Mouse (Mus musculus): ENCODE results near the gene Ap3b1.
A peak's percentile ranks its signal among the peaks of the same experiment; 100 is the strongest.

The Ap3b1 gene

DNA sequence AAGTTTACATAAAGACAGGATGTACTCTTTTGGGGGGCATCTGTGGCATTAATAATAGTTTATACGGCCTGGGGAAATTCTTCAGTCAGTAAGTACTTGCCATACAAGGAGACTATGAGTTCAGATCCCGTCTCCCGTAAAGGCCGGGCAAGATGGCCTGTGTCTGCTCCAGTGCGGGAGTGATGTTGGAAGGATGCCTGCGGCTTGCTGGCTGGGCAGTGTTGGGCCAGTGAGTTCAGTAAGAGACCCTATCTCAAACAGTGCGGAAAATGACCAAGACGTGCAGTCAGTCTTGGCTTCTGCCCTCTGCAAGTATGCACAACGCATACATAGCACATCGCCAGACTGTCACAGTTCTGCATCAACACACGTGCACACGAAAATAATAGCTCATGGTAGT, 95.4 kb downstream of the Ap3b1 start:
- no peak for DNase-seq

DNA sequence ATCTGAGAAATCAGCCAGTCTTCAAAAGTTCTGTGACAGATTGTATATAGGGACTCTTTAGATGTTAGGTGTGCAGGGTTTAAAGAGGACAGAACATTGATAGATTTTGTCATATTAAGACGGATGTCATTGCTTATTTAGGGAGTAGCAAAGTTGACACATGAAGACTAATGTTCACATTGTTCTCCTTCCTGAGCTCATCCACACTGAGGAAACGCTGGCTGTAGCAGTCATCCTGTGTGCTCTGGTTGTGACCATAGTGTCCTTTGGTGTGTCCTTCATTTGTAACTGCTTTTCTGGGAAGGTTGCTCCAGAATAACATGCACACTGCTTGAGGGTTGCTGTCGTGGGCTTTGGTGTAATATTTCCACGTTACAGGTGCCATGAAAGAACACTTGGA, 100.4 kb downstream of the Ap3b1 start:
- DNase-seq, result no peak

DNA sequence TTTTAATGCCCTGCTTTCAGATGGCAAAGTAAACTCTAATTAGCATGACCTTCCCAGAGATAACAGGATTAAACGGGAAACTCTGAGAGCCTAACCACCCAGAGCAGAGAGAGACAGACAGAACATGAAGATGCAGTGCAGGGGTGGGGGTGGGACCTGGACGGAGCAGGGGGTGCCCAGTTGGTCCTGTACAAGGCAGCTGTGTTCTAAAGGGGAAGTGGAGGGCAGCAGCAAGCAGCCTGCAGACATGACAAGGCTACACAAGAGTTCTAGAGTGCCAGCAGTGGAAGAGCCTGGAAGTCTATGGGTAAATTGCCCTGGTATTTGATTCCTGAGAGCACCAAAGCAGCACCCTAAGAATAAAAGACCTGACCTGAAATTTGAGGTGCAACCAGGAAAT, 105.5 kb downstream of the Ap3b1 start:
- no peak for DNase-seq

DNA sequence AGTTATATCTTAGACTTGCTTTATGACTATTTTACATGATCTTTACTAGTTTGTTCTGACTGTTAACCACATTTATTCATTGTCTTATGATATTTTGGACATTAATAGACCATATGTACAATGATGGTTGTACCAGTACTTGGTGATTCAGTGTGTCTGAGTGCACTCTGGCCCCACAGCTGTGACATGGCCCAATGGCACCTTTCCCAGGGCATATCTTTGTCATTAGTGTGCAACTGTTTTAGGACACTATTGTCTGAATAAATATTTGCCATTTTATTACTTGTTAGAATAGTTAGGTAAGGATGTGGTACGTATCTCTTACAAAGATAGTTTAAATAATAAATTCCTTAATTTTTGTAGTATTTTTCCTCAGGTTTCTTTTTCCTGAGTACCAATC, 109.8 kb downstream of the Ap3b1 start:
- DNase-seq, result no peak

DNA sequence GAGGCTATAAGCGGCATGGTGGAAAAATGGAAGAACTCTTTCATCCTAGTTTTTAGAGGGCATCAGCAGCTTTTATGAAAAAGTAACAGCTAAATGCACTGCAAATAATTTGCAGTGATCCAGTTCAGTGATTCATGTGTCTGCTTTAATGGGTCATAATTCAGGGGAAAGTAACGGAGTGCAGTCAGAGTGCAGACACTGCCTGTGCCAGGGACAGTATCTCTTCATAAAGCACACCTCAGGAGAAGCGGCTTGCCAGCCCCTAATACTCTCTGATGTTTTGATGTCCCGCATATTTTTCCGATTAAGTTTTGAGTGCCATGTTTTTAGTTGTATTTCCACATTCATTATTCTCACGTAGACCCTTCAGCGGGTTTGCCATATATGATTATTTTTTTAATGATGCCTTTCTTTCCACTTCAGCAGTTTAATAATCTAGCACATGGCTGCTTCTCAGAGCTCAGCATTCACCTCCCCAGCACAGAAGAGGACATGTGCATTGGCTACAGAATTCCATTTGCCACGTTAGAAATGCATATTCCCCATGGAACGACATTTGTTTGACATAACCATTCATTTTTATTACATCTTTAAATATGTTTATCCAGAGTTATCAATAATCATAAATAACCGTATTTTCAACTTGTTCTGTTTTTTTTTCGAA, 112.4 kb downstream of the Ap3b1 start:
- no peak for DNase-seq

DNA sequence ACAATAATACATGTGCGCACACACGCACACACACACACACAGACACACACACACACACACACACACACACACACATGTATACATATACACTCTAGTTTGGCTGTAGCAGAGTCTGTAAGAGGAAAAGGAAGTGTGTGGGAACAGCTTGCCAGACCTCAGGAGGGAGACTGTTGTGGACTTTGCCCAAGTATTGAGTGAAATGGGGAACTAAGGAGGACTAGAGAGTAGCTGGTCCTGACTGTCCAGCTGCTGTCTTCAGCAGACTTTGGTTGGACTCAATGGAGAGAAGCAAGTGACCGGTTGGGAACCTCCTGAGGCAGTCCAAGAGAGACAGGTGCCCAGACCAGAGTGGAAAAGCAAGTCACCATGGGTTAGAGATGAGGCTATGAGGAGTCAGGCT, 117.4 kb downstream of the Ap3b1 start:
- no peak for DNase-seq

DNA sequence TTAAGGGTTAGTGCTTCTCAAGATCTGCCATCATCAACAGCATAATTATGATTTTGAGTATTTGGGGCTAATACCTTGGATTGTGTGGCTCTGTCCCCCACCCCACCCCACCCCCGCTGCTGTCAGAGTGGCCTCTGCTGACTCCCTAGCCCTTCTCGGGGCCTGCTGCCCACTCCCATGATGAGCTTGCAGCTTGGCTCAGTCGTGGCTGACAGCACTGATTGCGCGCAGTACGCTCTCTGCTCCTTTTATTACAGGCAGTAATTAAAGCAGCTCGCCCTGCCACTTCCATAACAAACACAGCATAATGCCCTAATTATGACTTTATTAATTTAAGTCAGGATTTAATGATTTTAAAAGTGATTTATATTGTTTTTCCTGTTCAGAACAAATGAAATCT, 121.5 kb downstream of the Ap3b1 start:
- DNase-seq, result no peak

DNA sequence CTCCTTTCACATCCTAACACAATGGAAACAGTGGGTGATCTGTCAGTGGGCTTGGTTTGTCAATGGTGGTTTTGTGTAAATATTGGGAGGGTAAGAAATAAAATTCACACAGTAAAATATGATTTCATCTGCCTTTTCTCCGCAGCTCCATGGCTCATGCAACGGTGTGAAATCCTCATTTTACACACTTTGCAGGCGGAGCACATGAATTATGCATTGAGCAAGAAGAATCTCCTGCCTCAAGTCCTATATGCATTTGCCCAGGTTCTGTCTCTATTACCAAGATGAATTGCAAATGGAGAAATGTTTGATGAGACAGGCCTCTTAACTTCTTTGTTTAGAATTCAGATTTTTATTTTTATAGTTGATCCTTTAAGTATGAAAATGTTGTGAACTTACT, 131.9 kb downstream of the Ap3b1 start:
- no peak for DNase-seq

DNA sequence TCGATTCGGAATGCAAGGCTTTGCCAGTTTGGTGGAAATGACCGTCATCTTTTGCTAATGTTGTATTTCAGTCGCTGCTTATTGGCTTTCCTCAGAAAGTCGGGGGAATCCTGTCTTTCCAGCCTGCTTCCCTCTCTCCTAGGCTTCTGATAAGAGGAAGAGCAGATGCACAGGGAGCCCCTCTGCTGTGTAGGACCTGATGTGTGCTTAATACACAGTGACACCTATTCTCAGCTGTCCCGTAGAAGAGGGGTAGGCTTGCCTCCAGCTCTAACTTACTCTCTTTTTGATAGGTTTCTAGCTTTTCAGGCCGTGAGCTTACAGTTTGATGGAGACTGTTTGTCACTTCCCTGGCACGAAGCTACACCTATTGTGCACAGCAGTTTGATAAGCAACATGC, 132.4 kb downstream of the Ap3b1 start:
- no peak for DNase-seq

DNA sequence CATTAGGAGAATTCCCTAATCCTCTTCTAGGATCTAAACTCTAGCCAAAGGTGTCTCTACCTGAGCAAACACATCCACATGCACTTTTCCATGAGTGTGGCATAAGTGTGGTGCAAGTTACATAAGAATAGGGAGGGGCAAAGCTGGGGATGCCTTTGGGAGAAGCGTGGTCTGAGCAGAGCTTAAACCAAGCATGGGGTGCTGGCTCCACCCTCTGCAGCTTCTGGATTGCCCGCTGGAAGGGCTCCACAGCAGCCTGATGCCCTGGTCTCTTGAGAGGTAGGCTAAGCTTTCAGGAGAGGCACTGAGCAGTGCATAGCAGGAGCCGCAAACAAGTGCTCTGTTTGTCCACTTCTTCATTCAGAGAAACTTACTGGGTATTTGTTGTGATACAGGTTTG, 138.8 kb downstream of the Ap3b1 start:
- peak; percentile 12 to 61 for DNase-seq

DNA sequence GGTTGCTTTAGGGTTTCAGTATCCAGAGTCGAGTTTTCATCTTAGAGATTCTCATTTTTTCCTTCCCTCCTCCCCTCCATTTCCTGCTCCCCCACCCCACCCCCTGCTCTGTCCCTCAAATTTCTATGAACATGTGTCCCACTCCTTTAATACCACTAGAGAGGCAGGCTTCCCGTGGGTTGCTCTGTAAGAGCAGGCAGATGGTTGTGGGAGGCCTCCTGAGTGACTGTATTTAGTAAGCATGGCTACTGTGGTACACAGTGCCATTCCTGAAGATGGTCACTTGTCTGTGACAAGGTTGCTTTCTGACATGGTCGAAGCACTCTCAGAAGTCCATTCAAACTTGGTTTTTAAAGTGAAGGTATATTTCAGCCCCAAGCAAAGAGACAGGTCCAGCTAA, 147.7 kb downstream of the Ap3b1 start:
- DNase-seq, result no peak

DNA sequence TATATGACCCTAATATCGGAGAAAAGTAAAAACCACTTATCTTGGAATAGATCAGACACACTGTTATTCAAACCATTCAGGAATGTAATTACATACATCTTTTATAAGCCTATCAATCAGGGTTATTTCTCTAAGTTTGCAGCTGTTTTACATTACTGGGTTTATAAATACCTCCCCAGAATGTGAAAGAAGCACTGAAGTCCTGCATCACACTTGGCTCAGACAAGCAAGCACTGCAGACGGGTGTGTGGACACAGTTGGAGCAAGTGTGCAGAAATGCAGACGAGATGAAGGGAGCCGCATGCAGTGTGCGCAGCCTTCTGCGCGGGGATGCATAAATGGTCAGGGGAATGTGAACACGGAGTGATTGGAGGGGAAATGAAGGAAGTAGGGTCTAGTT, 149.6 kb downstream of the Ap3b1 start:
- DNase-seq, result no peak

DNA sequence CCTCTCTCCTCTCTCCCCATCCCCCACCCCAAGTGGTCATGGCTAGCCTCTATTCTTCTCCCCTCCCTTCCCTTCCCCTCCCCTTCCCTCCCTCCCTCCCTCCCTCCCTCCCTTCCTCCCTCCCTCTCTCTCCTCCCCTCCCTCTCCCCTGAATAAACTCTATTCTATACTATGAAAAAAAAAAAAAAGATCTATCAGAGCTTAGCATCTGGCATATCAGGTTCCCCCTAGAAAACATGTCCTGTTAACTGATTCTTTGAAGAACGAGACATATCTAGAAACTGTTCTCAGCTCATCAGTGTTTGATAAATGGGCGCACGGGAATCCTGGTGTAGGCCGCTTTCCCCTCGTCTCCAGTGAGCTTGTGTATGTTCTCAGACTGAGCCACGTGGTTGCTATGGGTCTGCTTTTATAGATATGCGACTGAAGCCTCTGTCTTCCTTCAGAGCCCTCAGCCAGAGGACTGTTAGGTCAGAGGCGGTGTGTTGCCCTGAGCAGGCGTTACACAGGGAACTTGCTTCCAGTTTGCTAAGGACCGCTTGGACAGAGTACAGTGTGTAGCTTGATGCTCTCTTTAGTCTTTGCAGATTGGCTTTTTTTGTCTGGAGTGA, 154.5 kb downstream of the Ap3b1 start:
- no peak for DNase-seq

DNA sequence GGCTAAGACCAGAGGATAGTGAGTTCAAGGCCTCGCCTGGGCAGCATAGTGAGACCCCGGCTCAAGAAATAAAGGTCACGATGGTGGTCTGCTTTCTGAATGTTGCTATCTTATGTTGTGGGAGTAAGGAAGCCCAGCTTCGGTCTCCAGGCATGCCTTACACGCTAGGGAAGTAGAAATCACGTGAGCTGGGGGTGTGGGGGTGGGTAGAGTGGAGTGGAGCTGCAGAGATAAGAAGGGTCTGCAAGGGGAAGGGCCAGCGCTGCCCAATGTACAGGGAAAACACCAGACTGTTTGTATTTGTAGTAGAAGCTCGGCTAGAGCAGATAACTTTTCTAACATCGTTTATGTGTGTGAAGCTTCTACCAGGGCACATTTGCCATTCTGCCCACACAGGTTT, 155.1 kb downstream of the Ap3b1 start:
- DNase-seq, result no peak

DNA sequence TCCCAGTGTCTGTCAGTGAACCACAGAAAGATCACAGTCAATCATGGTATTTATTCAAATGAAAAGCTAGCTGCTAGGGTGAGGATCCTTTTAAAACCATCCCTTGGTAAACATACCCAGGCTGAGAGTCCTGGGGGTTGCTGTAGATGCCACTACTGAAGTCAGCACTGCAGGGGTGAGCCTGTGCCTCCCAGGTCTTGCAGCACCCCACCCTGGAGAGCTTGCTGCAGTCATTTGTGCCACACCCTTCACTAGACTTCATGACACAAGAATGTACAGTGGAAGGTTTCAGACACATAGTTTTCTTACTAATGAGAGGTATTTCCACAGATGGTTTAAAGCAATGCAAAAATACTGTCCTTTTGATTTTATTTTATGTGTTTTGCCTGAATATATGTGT, 156.2 kb downstream of the Ap3b1 start:
- no peak for DNase-seq

DNA sequence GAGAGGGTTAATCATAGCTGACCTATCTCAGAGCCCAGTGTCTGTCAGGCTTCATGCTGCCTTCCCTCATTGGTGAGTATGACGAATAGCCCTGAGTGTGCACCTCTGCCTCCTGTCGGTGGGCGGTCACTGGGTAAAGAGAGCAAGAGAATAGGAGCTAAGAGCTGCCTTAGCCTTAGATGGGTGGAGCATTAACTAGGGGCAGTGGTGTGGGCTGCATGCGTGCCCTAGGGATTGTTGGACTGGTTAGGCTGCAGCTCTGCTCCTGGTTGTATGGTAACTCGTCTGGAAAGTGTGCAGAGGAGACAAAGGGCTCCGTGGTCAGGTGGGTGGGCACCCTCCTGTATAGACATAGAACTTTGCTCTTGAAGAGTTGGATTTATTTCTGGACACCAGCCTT, 157.8 kb downstream of the Ap3b1 start:
- no peak for DNase-seq

DNA sequence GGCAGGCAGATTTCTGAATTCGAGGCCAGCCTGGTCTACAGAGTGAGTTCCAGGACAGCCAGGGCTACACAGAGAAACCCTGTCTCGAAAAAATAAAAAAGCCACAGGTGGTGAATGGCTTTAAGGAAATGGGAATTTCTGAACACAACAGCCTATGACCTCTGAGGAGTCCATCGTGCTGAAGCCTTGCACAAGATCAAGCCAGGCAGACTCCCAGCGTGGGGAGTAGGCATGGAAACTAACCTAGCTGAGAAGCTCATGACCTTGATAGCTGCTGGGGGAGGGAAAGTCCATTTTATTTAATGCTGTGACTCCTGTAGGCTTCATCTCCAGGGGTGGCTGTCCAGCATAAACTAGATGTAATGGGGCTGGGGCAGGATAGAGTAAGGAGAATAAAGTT, 159.4 kb downstream of the Ap3b1 start:
- DNase-seq, result no peak

DNA sequence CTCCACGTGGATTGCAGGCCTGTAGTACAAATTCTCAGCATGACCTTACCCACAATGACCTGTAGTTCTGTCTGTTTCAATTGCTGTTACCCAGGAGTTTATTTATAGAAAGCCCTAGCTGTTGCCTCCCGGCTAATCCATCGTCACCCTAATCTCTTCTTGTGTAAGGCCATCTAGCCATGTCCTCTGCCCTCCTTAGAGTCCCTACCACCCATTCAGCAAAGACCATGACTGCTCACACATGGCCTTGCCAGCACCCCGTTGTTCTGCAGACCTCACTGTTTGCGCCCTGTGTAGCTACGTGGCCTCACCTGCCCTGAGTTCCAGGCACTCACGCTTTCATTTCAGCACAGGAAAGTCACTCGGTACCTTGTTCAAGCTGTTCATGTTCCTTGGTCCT, 160.5 kb downstream of the Ap3b1 start:
- no peak for DNase-seq

DNA sequence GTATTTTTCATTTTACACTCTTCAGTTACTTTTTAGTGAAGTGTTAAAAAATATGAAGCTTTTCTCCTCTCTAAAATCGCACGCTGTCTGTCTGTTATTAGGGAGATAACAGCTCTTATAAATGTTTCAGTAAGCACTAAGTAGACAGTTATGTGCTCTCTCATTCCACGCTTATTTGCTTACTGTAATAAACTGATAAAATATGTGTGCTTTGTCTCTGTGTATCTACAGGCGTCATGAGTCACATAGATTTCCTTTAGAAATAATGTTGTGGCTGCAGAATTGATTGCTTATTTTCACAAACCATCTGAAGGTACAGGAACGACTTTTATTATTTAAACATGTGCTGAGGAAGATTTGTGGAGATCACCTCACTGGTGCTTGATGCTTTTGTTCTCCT, 164.5 kb downstream of the Ap3b1 start:
- no peak for DNase-seq

DNA sequence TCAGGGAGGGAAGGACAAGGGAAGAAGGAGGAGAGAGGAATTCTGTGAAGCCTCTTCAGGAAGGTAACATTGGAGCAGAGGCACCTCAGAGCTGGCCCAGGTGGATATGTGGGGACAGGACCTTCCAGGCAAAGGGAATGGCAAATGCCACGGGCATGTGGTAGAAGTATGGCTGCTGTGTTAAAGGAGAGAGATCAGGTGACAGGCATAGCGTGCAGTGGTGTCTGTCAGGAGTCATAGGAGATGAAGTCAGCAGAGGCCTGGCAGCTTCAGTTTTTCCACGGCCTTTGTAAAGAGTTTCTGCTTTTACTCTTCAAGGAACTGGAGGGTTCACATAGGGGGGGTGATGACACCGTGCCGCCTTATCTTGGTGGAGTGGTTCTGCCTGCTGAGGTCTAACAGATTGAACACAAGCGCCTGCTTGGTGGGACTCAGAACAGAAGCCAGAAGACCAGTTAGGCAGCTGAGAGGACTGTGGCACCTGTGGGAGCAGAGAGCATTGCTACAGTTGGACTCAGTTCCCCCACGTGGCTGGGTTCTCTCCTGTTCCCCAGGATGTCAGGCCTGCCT, 166.0 kb downstream of the Ap3b1 start:
- DNase-seq, result no peak

DNA sequence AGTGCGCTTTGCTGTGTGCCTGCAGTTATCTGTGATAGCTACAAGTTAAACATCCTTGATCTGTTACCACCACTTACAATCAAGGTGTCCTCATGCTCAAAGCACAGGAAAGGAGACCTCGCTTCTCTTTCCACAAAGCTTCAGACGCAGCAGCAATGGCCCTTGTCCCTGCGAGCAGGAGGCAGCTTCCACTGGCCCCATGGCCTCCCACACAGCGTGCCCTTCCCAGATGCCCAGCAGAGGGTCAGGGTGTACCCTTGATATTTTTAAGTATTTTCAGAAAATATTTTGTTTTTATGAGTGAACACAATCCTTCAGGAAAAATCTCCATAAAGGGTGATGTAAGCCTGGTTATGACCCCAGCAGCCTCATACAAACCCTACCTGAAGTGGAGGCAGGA, 170.4 kb downstream of the Ap3b1 start:
- DNase-seq, result no peak

DNA sequence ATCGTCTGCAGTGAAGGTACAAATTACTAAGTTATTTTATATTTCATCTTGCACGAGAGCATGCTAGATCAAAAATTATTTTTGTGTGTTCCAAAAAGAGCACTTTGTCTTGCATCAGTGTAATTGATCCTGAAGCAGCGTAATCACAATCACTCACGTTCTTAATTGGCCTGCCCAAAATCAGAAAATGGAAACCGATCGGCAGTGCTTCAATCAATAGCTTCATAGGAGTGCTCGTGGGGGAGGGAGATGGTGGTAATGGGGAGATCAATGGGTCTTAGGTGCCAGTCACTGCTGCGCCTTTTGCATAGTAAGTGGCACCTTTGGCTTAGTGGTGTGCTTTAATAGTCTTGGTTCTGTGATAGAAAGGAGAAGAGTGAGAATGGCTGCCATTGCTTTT, 174.8 kb downstream of the Ap3b1 start:
- no peak for DNase-seq

DNA sequence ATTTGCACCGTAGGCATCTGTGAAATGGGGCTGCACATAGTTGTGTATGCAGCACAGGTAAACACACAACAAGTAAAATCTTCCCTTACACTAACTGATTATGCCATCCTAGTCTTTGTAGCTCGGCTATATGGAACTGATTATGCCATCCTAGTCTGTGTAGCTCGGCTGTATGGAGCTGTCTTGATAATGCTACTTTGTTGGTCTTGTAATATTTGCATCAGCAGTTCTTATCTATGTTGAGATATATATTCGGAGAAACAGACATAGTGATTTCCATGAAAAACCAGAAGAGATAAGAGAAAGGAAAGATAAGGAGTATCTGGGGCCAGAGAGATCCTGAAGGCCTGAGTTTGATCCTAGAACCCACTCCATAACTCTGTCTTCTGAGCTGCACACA, 178.6 kb downstream of the Ap3b1 start:
- no peak for DNase-seq

DNA sequence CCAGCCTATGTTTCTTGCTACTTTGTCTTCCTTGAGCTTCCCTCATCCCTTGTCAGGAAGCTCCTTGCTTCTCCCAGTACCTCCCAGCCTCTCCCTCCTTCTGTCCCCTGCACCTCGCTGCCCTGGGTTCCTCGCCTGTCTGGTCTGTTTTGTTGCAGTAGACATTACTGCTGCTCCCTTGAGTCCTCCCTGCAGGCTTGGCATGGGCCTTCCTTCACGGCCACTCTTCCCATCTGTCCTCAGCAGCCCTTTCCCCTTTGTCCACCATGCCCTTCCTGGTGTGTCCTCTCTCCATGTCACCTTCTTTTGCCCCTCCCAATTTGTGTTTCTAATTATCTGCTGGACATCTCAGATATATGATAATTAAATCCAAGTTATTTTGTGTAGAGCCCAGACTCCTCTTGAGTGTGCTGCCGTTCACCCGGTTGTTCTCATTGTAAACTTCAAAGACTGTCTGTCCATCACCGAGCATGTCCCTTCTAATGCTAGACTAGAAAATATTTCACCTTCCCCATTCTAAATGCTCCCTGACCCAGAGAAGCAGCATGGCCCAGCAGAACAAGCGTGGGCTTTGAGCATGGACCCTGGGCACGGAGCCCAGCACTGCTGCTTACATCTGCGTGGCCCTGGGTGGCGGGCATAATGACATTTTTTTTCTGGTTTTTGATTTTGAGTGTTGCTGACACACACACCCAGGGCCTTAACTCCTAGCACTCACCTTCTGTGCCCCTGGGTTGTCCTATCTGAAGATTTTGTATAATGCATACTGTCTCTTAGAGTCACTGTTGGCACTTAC, 181.3 kb downstream of the Ap3b1 start:
- DNase-seq, result no peak

All from lung, postnatal 4 days (tissue).